Mouse (Mus musculus) kidney, postnatal 4 days (tissue): Measurements from ENCODE around the gene Zfp423.
A peak's percentile ranks its signal among the peaks of the same experiment; 100 is the strongest.

Experiments used
- DNase-seq, 2 experiments: peaks; one replicate each; pipeline ENCODE4 v3.0.0; 2021; ENCODE audit warnings: mixed read lengths in 2 of 2

The Zfp423 gene

DNA sequence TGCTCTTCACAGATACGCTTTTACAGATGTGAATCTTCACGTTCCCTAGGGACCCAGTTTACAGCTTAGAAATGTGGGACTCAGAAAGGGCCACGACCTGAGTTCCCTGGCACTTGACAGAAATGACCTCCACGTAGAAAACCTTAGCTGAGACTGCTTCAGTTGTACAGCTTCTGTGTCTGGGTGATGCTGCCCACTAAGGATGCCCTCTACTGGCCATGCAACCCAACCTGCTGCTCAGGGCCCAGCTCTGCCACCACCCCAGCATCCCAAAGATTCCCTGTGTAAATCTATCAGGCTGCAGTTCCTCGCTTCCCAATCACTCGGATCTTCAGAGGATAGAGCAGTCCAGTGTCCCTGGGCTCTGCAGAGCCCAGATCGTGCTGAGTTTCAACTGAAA lies 163.2 kb downstream of the Zfp423 start:
- DNase-seq = peak; percentile 43 to 55

DNA sequence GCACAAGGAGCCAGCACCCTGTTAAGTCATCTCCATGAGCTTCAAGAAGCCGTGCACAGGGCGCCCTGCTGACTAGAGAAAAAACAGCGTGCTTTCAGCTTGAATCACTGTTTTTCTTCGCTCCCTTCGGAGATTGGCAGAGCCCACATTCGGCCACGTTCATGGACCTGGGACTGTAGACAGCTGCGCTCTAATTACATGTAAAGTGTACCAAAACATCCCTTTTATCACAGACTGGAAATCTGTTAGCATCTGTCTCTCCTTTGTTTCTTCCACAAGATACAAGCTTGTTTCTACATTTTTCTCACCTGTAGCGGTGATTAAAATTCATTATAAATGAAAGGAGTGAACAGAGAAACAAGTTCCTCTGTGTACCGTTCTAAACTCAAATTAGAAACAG lies 164.8 kb downstream of the Zfp423 start:
- no peak for DNase-seq

DNA sequence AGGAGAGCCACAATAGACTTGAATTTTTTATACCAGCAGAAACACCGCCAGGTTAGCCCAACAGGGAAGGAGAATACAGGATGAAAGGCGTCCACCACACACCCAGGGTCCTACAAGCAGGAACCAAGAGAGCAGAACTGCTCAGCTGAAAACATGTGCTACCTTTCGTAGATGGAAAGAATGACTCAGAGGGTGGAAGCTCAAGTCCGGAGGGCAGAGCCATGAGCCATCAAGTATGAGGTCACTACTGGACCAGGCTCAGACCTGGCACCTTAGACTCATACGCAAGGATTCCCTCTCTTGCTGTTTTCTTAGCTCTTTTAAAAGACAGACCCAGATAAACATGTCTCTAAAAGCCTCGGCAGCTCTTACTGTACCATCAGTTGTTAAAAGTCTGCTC lies 168.3 kb downstream of the Zfp423 start:
- no peak for DNase-seq

DNA sequence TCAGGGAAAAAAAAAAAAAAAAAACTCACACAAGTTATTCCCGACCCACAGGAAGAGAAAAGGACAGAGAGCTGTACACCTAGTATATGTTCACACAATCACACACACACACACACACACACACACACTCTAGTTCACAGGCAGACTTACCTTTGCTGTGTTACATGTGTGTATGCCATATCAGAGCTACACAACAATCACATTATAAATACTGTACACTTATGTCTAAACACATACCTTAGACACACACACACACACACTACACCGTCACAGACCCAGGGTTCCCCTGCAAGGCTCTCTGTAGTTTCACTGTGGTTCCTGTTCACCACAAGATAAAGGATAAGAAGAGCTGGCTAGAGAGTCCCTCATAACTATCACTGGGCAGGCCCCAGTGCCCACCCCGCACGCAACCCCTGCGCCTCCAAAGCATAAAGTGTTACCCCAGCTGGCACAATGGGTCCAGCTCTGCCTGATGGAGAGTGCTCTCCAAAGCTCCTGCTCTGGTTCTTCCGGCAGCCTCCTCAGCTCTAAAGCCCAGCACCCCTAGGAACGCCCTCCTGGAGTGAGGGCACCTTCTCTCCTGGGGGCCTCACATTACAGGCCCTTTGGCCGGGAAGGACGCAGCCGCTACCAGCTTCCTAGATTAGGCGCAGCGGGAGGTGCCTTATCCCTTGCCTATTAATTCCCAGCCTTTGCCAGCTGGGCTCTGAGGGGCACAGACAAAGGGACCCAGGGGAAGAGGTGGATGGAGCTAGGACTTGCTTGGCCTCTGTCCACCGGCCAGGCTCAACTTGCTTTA lies 174.6 kb downstream of the Zfp423 start:
- DNase-seq = no peak

DNA sequence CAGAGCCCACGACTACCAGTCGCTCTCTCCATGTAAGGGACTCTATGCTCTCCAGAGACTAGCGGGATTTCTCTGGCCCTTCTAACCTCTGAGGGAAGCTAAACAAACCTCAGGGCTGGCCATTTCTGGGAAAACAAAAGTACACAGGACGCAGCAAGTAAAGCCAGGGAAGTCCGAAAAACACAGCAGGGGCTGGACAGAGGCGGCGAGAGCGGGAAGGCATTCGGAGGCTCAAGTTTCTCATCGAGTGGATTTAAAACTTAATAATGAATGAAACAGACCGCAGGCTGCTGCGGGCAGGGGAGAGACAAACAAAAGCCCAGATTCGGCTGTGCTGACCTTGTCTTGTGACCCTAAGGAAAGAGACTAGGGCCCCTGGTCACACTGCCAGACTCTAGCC lies 175.2 kb downstream of the Zfp423 start:
- DNase-seq = peak; percentile 28 to 44

DNA sequence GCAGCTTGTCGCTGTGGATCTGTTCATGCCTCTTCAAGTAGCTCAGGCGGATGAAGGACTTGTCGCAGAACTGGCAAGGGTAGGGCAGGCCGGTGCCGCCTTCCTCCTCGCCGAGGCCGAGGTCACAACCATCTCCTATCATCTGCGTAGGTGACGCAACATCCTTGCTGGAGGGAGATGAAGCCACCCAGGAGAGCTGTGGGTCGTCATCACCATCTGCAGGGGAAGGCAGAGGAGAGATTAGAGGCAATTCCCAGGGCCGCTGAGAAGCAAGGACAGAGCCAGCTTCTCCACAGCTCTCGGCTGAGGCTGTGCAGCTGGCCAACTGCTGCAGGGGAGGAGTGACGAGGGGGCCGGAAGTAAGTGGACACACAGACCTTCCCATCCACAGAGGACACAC lies 176.2 kb downstream of the Zfp423 start:
- DNase-seq = peak; percentile 41 to 56

DNA sequence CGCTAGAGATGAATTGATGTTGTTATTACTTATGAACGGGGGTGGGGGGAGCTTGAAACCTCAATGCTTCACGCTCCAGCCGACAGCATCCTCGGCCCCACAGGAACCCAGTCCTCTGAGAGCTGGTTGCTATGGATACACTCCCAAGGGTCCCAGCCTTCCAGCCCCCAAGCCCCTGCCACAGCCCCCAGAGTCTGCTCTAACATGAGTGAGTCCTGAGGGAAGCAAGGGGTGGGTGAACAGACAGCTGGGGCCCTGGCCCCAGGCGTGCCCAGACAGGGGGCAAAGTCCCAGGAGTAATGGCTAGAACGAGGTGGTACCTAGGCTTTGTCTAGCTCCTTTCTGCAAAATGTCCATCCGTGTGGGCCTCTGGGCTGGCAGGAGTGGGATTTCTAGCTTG lies 181.8 kb downstream of the Zfp423 start:
- no peak for DNase-seq

DNA sequence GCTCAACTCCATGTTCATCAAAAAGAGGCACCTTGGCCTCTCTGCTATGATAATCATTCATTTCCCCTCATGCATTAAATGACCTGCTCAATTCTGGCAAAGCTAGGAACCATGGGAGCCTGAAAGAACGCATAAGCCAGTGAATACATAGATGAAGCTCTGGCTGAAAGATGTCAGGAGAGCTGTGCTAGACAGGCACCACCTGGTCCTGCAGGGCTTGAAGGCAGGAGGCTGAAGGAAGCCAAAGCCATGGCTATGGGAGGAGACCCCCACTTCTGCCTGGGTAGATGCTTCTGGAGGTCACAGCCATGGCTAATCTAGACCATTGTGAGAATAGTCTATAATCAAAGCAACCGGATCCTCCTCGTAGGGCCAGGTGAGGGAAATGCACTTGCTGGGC lies 183.5 kb downstream of the Zfp423 start:
- DNase-seq = no peak

DNA sequence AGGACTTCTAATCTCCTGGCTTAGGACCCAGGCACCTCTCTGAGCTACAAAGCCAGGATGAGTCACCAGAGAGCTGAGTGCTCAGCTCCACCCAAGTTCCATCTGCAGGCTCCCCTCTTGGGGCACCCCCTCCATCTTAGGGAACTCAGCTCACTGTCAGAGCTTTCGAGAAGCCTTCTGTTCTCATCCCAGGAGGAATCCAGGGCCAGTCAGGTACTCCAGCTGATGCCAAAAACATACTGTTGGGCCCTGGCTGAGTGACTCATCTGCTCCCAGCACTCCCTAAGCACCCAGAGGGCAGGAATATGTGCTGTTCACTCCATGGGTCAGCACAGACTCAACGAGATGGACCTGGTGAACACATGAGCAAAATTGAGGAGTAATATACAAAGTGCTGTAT lies 184.4 kb downstream of the Zfp423 start:
- no peak for DNase-seq

DNA sequence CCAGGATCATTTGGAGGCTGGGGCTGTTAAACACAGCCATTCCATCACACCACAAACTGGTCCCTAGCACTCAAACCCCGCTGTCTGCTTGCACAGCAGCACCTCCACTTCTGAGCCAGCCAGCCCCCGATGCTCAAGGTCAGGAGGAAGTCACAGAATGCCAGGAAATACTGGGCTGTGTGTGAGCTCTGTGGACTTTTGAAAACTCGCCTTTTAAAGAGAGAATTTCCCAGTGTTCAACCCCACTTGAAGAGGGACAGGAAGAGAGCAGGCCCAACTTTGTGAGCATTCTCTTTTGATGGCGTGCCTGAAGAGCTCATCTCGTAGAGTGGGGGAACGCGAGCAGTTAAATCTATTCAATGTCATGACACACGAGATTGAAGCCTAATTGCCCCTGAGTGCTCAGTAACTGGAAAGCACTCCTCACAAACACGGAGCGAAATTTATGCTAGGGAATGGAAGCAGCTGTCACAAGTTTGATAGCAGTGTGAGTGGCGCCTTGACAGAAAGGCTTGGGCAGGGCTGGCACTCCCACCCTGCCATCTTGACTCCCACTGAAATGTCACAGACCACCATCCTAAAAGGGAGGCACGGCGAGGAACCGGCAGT lies 186.4 kb downstream of the Zfp423 start:
- no peak for DNase-seq

DNA sequence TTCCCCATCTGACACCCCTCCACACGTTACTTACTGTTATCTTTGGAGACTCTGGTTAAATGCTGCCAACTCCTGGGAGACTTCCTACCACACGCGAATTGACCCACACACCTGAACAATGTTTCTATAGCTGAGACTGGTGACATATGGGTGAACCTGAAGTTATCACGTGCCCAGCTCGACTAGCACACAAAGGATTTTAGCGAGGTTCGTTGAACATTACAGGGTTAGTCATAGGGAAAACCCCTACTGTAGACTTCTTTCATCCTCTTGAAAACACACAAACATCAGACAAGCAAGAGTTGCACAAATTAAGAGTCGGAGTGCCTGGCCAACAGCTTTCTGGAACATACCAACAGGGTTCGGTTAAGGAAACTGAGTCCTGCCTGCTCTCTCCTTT lies 191.5 kb downstream of the Zfp423 start:
- no peak for DNase-seq

DNA sequence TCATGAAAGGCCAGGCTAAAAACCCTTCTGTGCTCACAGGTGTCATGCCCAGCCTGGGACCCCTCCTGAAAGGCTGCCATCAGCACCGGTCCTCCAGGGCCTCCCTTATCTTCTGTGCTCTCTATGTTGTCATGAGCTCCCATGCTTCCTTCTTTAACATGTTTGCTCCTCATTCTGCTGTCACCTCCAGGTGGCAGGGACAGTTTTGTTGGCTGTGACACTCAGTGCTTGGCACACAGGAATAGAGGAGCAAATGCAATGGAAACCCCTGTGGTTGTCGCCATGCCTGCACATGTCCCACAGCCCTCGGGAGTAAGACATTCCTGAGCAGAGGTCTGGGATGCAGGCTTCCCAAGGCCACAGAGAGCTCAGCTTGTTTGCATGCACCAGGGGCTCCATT lies 194.1 kb downstream of the Zfp423 start:
- DNase-seq = no peak

DNA sequence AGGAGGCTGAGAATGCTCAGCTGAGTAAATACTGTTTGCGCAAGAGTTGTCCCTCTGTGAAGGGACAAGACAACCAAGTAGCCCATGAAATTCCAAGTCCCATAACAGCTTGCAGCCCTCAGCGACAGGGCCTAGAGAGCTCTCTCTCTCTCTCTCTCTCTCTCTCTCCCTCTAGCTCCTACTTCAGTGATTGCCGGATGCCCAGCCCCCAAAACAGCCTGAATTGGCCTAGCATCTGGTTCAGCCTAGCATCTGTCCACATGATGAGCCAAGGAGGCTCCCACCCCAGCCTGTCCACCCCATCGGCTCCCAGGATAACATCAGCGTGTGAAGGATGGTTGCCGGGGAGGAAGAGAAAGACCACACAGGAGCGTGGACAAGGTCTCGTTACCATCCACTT lies 200.6 kb downstream of the Zfp423 start:
- DNase-seq = peak; percentile 50 to 65

DNA sequence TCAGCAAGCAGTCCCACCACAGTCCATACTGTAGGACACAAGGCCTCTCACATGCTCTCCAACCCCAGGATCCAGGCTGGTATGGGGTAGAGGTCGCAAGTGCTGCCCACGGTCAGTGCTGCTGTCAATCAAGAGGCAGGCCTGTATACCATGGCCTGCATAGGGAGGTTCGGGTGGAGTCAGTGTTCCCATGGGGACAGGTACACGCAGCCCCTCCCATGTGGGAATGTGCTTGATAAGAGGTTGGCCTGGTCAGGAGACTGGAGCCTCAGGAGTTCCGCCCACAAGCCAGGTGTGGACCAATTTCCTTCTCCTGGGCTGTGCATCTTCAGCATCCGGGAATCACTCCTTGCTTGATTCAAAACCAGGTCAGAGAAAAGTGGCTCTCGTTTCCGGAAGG lies 204.5 kb downstream of the Zfp423 start:
- DNase-seq = no peak

DNA sequence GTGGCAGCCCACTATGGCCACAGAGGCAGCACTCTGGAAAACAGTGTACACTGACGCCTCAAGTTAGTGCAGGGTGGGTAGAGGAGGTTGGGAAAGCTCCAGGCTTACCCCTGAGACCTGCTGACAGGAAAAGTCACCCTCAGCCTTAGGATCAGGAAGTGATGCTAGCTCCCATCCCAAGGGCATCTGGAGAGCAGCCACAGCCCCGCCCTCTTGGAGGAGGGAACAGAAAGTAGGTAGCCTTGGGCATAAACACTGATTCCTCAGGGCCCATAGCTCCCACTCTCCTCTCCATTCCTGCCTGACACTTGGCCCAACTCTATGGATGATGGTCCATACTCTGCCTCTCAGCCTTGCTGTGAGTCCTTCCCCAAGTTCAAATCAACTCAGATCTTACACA lies 205.8 kb downstream of the Zfp423 start:
- peak in 1 of 2 experiments; percentile 31 for DNase-seq

DNA sequence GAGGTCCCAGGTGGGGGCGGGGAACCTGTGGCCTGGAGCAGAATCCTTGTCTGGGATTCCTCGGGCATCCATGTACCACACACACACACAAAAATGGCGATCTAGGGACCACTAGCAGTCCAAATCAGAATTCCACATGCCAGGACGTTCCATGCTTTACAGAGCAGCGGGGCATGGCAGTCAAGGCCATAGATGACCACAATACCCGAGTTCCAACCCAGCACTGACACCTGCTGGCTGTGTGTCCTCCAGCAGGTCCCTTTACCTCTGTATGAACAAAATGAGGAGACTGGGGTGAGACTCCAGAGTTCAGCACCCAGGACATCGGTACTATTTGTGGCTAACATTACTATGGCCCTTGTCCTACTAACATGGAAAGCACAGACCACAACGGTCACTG lies 206.2 kb downstream of the Zfp423 start:
- DNase-seq = peak; percentile 70 to 75

DNA sequence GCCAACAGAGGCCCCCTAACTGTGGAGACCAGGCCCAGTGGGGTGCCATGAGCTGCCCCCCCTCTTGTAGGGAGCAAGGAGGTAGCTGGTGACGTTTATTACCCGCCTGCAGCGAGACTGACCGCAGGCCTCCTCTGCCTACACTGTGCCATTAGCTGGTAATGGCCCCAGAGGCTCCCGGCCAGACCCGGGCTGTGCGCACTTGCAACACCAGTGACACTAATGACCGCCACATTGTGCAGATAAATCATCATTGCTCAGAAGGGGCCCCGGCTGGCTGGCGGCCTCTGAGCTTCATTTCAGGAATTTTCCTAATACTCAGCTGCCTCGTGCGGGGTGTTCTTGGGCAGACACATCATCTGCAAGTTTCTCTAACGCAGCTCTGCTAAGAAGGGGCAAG lies 206.7 kb downstream of the Zfp423 start:
- peak in 1 of 2 experiments; percentile 27 for DNase-seq

DNA sequence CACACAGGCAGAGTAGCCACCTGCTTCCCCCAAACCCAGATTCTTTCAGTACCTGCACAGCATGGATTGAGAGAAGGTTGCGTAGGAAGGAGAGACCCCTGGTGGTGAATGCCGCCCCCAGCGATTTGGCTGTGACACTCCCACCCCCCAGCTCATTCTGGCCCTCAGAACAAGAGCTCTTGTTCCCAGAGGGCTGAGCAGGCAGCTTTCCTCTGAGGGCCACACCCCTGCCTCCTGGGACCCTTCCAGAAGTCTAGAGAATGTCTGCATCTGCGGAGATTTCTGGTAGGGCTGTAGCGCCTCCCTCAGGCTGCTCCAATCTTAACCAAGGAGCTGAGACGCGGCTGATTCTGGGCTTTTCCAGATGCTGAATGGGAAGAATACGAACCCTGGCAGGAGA lies 211.8 kb downstream of the Zfp423 start:
- peak; percentile 66 to 74 for DNase-seq

DNA sequence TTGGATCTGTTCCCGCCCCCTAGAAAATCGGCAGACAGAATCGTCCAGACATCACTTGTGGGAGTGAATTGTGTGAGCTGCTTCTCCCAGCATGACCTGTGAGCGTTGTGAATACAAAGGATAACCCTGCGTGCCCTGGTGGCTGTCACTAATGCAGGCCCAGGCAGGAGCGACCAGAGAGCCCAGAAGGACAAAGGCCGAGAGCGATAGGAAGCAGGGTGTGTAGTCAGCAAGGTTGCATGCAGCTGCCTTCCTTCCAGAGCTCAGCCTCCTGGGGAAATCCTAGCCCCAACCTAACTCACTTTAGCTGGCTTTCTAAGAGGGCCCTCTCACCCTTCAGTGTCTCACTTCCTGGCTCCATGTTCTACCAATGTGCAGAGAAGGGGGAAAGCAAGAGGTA lies 212.3 kb downstream of the Zfp423 start:
- peak; percentile 28 to 41 for DNase-seq

DNA sequence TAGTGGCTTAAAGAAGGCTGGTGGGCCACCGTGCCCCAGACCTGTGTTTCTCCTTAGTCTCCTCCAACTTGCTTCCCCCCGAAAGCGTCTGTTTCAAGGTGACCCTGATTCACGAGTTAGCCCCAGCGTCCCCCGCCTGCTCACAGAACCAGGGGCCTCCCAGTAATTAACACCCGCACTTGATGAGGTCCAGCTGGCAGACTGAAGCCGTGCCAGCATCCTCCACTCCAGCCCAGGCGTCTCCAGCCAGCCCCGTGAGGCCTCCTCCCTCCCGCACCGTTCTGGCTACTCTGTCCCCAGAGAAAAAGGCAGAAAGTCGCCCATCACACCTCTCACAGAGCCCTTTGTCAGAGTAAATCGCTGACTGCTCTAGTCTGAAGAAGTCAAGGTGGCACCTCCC lies 213.3 kb downstream of the Zfp423 start:
- DNase-seq = peak; percentile 81 to 84

DNA sequence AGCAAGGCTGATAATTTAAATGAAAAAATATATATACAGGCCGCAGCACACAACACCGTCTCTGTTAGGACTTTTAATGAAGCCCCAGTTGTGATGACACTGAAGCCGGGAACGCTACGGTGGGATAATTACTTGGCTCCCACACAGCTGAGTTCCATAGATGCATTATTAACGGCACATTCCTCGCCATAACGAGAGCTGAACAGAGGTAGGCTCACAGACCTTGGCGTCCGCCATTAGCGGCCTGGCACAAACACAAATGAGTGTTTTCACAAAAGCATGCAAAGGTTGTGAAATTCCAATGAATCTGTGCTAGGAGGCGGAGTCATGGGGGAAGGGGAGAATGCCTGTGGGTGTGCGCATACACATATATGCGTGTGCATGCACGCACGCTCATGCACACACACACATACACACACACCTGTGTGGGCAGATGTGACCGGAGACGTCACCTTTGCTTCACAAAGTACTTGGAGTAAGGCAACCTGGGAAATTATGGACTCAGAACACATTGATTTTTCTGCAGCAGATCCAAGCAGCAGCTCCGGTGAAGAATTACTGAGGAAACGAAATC lies 214.2 kb downstream of the Zfp423 start:
- DNase-seq = peak in 1 of 2 experiments; percentile 22

DNA sequence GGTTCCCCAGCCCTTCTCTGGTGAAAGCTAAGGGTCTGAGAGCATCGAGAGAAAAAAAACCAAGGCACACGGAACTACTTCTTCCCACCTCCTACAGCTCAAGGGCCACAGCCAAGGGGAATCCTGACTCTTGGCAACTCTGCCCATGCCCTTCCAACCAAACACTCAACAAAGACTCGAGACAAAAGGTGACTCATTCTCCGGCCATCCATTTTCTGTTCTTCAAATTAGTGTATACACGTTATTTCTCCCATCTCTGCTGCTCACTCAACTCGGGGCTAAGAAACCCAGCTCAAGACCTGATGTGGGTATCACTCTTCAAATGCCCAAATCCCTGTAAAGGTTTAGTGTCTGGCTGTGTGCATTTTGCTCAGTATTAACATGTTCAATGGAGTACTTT lies 214.8 kb downstream of the Zfp423 start:
- DNase-seq = no peak

DNA sequence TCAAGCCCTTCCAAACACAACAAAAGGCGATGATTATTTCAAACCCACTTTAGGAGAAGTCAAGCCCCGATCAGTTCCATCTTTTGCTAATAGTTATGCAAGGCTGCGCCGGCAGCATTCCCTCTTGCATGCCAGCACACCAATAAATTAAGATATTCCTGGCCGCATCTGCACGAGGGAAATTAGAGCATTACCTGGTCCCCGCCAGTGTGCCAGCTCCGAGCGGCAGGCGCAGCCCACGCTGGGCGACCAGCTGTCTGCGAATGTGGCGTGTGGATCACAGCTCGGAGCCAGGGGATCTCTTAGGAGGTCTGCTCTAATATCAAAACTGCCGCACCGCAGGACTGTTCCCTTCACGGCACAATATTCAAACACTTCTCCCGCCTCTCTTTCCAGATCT lies 217.4 kb downstream of the Zfp423 start:
- DNase-seq = peak; percentile 41 to 58

DNA sequence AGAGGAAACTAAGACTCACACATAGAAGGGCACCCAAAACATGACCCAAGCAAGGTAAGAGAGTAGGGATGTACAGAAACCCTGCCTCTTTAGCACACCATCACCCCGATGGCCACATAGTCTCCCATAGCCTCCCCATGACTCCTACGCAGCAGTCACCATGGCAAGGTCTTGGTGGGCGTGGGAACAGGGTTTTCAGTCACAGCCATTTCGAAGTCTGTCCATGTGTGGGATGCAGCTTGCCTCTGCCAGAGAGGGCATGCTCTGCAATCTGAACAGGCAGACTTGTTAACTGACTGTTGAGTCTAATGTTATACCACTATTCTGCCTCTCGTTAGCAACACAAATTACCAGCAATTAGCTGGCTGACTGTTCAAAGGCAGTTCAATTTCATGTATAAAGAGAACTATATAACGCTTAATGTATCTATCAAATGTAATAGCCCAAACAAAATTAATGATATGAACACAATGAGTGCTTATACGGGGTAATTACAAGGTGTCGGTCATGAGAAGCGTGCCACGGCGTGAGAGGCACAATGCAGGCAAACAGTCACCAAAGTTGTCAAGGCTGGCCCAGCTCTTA lies 218.4 kb downstream of the Zfp423 start:
- DNase-seq = peak; percentile 39 to 54
